Mouse (Mus musculus): ENCODE results near the gene Coro2a. TPM values are rescaled to one million over a fixed set of nuclear protein-coding genes. Genes with fewer than 3 reads are reported as not detected.

Coro2a gene
- polyA plus RNA-seq, 1 experiment, result 15.2 TPM

DNA sequence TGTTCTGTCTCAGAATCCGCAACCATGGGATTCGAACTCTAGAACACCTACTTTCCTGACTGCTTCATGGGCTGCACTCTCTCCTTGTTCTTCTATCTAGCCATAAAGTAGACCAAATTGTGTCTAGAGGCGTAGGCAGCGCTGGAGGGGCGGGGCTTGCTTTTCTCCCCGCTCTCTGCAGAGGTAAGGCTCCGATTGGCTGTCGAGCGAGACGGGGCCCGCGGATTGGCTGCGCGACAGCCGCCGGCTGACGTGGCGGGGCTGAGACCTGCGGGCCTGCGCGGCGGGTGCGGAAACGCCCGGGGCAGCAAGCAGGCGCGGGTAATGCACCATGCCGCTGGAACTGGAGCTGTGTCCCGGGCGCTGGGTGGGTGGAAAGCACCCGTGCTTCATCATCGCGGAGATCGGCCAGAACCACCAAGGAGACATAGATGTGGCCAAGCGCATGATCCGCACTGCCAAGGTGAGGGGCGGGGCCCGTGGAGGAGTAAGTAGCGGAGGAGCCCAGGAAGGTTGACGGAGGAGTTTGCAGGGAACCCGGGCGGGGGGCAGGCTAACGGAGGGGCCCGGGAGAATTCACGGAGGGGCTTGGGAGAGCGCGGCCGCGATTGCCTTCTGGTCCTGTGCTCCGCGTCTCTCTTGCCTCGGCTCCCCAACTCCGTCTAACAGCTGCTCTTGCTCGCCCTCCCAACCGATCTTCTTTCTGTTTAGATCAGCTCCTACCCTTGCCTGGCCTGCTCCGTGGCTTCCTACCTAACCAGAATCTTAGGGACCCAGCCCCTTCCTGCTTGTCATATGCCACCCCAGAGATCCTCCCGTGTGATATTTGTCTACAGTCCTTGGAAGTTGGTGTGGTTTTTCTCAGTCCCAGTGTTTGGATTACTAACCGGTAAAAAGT lies 112.7 kb downstream of the Coro2a start, which contains the start of gene Nans:
Gene Nans, plus strand, starts transcription at position 221 of the 898 bp plus-strand sequence.
- peak; percentile 90 to 95 for DNase-seq (ENCODE audit: extremely low spot score in 1 of 2, low spot score in 1 of 2)

DNA sequence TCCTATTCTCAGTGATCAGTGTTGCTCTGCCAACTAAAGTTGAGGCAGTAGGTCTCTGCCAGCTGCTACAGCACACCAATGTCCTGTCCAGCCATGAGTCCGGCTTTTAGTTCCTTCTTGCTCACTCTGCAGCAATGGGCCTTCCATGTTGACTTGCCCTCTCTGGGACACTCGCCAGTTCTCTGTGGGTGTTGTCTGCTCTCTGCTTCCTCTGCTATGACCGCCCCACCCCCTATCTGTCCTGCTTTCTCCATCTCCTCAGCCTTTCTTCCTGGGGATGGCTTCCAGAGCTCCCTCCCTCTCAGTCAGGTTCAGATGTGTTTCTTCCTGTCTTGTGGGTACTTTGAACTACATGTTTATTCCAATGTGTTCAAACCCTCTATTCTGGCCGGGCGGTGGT lies 114.7 kb downstream of the Coro2a start:
- peak in 1 of 2 experiments; percentile 25 for DNase-seq (ENCODE audit: extremely low spot score in 1 of 2, low spot score in 1 of 2)

Other genes with a start within 250 kb of the Coro2a start
- 5.3 and 6.6 TPM in 2 replicates for gene Trmo, start 212.8 kb downstream of the Coro2a start, polyA plus RNA-seq (2012; rRNA removed)
- gene Hemgn, start 188.7 kb downstream of the Coro2a start, polyA plus RNA-seq (2012; rRNA removed), result 0.06 and 0.12 TPM in 2 replicates
- gene Anp32b, start 151.3 kb downstream of the Coro2a start, polyA plus RNA-seq (2012; rRNA removed), result 57.1 and 58.3 TPM in 2 replicates
- 19.1 and 20.6 TPM in 2 replicates for gene Nans, start 113.0 kb downstream of the Coro2a start, polyA plus RNA-seq (2012; rRNA removed)
- 1.00 and 1.1 TPM in 2 replicates for gene Trim14, start 66.1 kb downstream of the Coro2a start, polyA plus RNA-seq (2012; rRNA removed)
- 3.0 and 4.2 TPM in 2 replicates for gene Tbc1d2, start 48.0 kb upstream of the Coro2a start, polyA plus RNA-seq (2012; rRNA removed)

All from frontal cortex, adult 2 months (tissue).